Comparison of ENCODE assay signal across 8 mouse cellular contexts in the genomic region with DNA sequence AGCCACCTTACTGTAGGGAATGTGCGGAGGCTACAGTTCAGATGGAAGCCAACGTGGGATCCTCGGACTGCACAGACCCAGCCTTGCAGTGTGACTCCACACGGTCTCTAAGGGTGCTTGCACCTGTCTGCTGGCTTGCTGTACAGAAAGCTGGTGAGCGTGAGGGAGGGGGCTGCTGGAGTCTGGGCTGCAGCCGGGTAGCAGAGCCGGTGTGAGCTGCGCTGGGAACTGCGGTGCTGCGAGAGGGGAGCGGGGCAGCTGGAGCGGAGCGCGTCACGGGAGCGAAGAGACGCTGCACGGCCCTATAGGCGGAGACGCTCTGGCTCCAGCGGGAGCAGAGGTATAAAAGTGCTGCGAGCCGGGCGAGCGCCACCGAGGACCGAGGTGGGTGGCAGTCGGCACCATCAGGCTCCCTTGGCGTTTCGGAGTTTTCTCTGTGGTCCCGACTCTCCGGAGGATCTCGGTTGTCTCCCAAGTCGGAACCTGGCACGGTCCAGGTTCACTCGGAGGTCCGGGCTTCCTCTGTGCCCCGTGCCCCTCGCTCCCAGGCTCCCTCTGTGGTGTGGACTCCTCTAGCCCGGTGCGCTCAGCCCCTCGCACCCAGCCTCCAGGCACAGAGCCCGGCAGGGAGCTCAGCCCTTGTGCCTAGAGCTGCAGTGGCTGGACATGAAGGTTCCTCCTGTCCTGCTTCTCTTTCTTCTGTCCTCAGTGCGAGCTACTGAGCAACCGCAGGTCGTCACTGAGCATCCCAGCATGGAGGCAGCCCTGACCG. TPM values are rescaled to one million over a fixed set of nuclear protein-coding genes. Genes with fewer than 3 reads are reported as not detected.
DNase-seq lines count a peak whose midpoint lies in the region; ATAC-seq and TF ChIP-seq lines count a peak whose summit lies in the region.

Gene Gpr83, plus strand, starts transcription at position 343 of the 772 bp plus-strand sequence.

- H3K4me3 ChIP-seq in kidney, postnatal 0 days (replicated peaks; ENCODE audit: low read depth, low read length): peak within 1 kb of the TSS; percentile 38
- peak within 1 kb of the TSS; percentile 50 for H3K4me3 ChIP-seq in heart, embryonic 13.5 days
- peak within 1 kb of the TSS; percentile 58 for H3K4me3 ChIP-seq in midbrain, embryonic 10.5 days
- H3K4me3 ChIP-seq in stomach, postnatal 0 days (ENCODE audit: low read depth, low read length): peak within 1 kb of the TSS; percentile 40

- H3K4me1 ChIP-seq in kidney, postnatal 0 days (replicated peaks; ENCODE audit: insufficient read depth, low read length): 0 out of 2 replicates have a peak, but pooled peaks cover 5% of the 10 kb centered on the region
- H3K4me1 ChIP-seq in heart, embryonic 13.5 days: peaks cover 9% of the 10 kb centered on the region; the same call in 1 of the 2 replicates
- peaks cover 15% of the 10 kb centered on the region for H3K4me1 ChIP-seq in midbrain, embryonic 10.5 days
- H3K4me1 ChIP-seq in stomach, postnatal 0 days (replicated peaks; ENCODE audit: control insufficient read depth, insufficient read depth): no peaks in the 10 kb centered on the region

- peak; percentile 64 for ATAC-seq in kidney, postnatal 0 days (replicated peaks; ENCODE audit: low FRiP score, low read depth)
- ATAC-seq in heart, embryonic 13.5 days (ENCODE audit: extremely low read depth, insufficient number of reproducible peaks, low FRiP score, low TSS enrichment): no peak
- peak; percentile 68; the same call in 1 of the 2 replicates for ATAC-seq in stomach, postnatal 0 days (ENCODE audit: low FRiP score, low TSS enrichment)

- H3K27me3 ChIP-seq in kidney, postnatal 0 days (ENCODE audit: insufficient read depth, low read length): peaks cover 18% of the 10 kb centered on the region
- peaks cover 91% of the 10 kb centered on the region for H3K27me3 ChIP-seq in heart, embryonic 13.5 days (replicated peaks)
- H3K27me3 ChIP-seq in midbrain, embryonic 10.5 days (ENCODE audit: low read depth, poor library complexity, severe bottlenecking): peaks cover 53% of the 10 kb centered on the region
- H3K27me3 ChIP-seq in stomach, postnatal 0 days (ENCODE audit: control insufficient read depth, insufficient read depth, low read length): 0 out of 2 replicates have a peak, but pooled peaks cover 4% of the 10 kb centered on the region

- TF ChIP-seq EP300 in stomach, postnatal 0 days (optimal IDR thresholded peaks at IDR 0.05): no peak

- no peak for TF ChIP-seq CTCF in kidney, postnatal 0 days (IDR thresholded peaks at IDR 0.05; ENCODE audit: low read depth)
- TF ChIP-seq CTCF in stomach, postnatal 0 days (IDR thresholded peaks at IDR 0.05; ENCODE audit: low read depth): no peak

- no peak within 1 kb of the TSS for H3K27ac ChIP-seq in kidney, postnatal 0 days
- no peak within 1 kb of the TSS for H3K27ac ChIP-seq in heart, embryonic 13.5 days (replicated peaks)
- peak within 1 kb of the TSS; percentile 63; the same call in 1 of the 2 replicates for H3K27ac ChIP-seq in midbrain, embryonic 10.5 days (replicated peaks)
- H3K27ac ChIP-seq in stomach, postnatal 0 days (replicated peaks): no peak within 1 kb of the TSS

- no peaks in the 10 kb centered on the region for H3K36me3 ChIP-seq in kidney, postnatal 0 days (ENCODE audit: insufficient read depth, low read length)
- H3K36me3 ChIP-seq in heart, embryonic 13.5 days: no peaks in the 10 kb centered on the region
- H3K36me3 ChIP-seq in midbrain, embryonic 10.5 days: no peaks in the 10 kb centered on the region
- no peaks in the 10 kb centered on the region for H3K36me3 ChIP-seq in stomach, postnatal 0 days (ENCODE audit: control insufficient read depth, insufficient read depth, low read length)

- 4% methylated on average over 47 of the region's 47 CpGs for WGBS in kidney, postnatal 0 days
- WGBS in heart, embryonic 13.5 days: 3% methylated on average over 47 of the region's 47 CpGs
- WGBS in midbrain, embryonic 10.5 days: 3% methylated on average over 47 of the region's 47 CpGs
- 2% methylated on average over 47 of the region's 47 CpGs for WGBS in stomach, postnatal 0 days

- peak within 1 kb of the TSS; percentile 82 for H3K4me2 ChIP-seq in kidney, postnatal 0 days (ENCODE audit: low read length)
- peak within 1 kb of the TSS; percentile 81 for H3K4me2 ChIP-seq in heart, embryonic 13.5 days
- H3K4me2 ChIP-seq in stomach, postnatal 0 days (replicated peaks; ENCODE audit: low read depth): peak within 1 kb of the TSS; percentile 61

- peak; percentile 35 for DNase-seq in kidney, postnatal 0 days (ENCODE audit: low spot score)
- DNase-seq in kidney, adult 18-20 months: no peak
- DNase-seq in brain, adult 2 months (ENCODE audit: low read depth, low spot score): peak; percentile 85
- peak; percentile 41 to 46 for DNase-seq in layer of hippocampus, postnatal 25 days (ENCODE audit: extremely low spot score in 1 of 2, low spot score in 1 of 2)
- DNase-seq in midbrain, embryonic 10.5 days (ENCODE audit: low spot score): peak; percentile 71
- peak; percentile 65 for DNase-seq in stomach, postnatal 0 days (ENCODE audit: low spot score)
- no peak for DNase-seq in spleen, postnatal 14 days (ENCODE audit: low spot score in 2 of 2)

- no peaks in the 10 kb centered on the region for H3K9me3 ChIP-seq in kidney, postnatal 0 days (replicated peaks; ENCODE audit: low read length)
- H3K9me3 ChIP-seq in heart, embryonic 13.5 days: no peaks in the 10 kb centered on the region
- H3K9me3 ChIP-seq in midbrain, embryonic 10.5 days (replicated peaks): no peaks in the 10 kb centered on the region
- no peaks in the 10 kb centered on the region for H3K9me3 ChIP-seq in stomach, postnatal 0 days (ENCODE audit: control insufficient read depth, low read length)

- H3K9ac ChIP-seq in kidney, postnatal 0 days (ENCODE audit: low read depth, low read length): peak within 1 kb of the TSS; percentile 35; the same call in 1 of the 2 replicates
- H3K9ac ChIP-seq in heart, embryonic 13.5 days: peak within 1 kb of the TSS; percentile 69
- peak within 1 kb of the TSS; percentile 23; the same call in 1 of the 2 replicates for H3K9ac ChIP-seq in stomach, postnatal 0 days (ENCODE audit: low read length)

RNA-seq across cellular contexts. Expression of gene Gpr83, which starts in this region (rescaled TPM):
- polyA plus RNA-seq in kidney, postnatal 0 days (2015; fragmentation: Nextera tagmentation; extraction: Ambion mirVana): 0.54 and 0.59 TPM in 2 replicates
- polyA plus RNA-seq in heart, embryonic 13.5 days (2015; fragmentation: Nextera tagmentation; extraction: Ambion mirVana): 0.27 TPM in 1 of 2 replicates, not detected in the other
- 10 to 100 TPM; 13.8 to 13.9 TPM for total RNA-seq in layer of hippocampus, postnatal 25 days (2021)
- 0.25 and 0.40 TPM in 2 replicates for polyA plus RNA-seq in midbrain, embryonic 10.5 days (2016; fragmentation: Nextera tagmentation; extraction: Ambion mirVana)
- 0.28 and 0.39 TPM in 2 replicates for polyA plus RNA-seq in stomach, postnatal 0 days (2015; fragmentation: Nextera tagmentation; extraction: Ambion mirVana)

Comparison
In these comparisons a context has a peak if more than half of its experiments do, and no peak if none do; other contexts are left out.
1. Peak in DNase-seq, ATAC-seq, H3K4me3 ChIP-seq, H3K9ac ChIP-seq and H3K4me2 ChIP-seq in kidney, postnatal 0 days; RNA of the gene not detected or under 1 TPM.
2. Peak in DNase-seq, H3K4me3 ChIP-seq and H3K27ac ChIP-seq in midbrain, embryonic 10.5 days; RNA of the gene not detected or under 1 TPM.
3. Peak in DNase-seq, ATAC-seq, H3K4me3 ChIP-seq, H3K9ac ChIP-seq and H3K4me2 ChIP-seq in stomach, postnatal 0 days; RNA of the gene not detected or under 1 TPM.
4. DNase-seq: peak in brain, adult 2 months (single experiment) and layer of hippocampus, postnatal 25 days (2 of 2); none in kidney, adult 18-20 months (single experiment) and spleen, postnatal 14 days (0 of 2).
5. Peak in every context shown above with its lines, with median percentiles within 50 percentile points of each other: H3K4me2 ChIP-seq, H3K4me3 ChIP-seq and H3K9ac ChIP-seq.